Mouse (Mus musculus) kidney, postnatal 0 days (tissue): ENCODE measurements around the gene Prr12. TPM values are rescaled to one million over a fixed set of nuclear protein-coding genes. Genes with fewer than 3 reads are reported as not detected.

Experiments
- ATAC-seq: fragments of 200-750 bp; cut with Nextera tagmentation; replicated peaks from 2 replicates; pipeline ENCODE4 v1.8.0; 2017; ENCODE audit warnings: low read depth, moderate number of reproducible peaks, moderate TSS enrichment, moderate library complexity; ENCODE audit not compliant: low FRiP score
- DNase-seq: peaks from one replicate; pipeline ENCODE4 v3.0.0-alpha.2; 2016; ENCODE audit warnings: low spot score
- H3K27ac ChIP-seq: fragments of 300-500 bp; sonication (generic); 2 replicates; pipeline ENCODE4 v1.5.1; 2014; ENCODE audit warnings: mild to moderate bottlenecking
- H3K27me3 ChIP-seq: fragments of 300-500 bp; sonication (generic); 2 replicates; pipeline ENCODE4 v1.6.1; 2014; ENCODE audit warnings: low read length, mixed read lengths; ENCODE audit not compliant: insufficient read depth
- H3K36me3 ChIP-seq: fragments of 300-500 bp; sonication (generic); 2 replicates; pipeline ENCODE4 v1.6.1; 2014; ENCODE audit warnings: low read length, mixed read lengths; ENCODE audit not compliant: insufficient read depth
- H3K4me1 ChIP-seq: fragments of 300-500 bp; sonication (generic); replicated peaks from 2 replicates; pipeline ENCODE4 v1.6.1; 2014; ENCODE audit warnings: antibody characterized with exemption, low read length, mixed read lengths; ENCODE audit not compliant: insufficient read depth
- H3K4me2 ChIP-seq: fragments of 300-500 bp; sonication (generic); 2 replicates; pipeline ENCODE4 v1.6.1; 2014; ENCODE audit warnings: mild to moderate bottlenecking, low read length, moderate library complexity, mixed read lengths
- H3K4me3 ChIP-seq: fragments of 300-500 bp; sonication (generic); replicated peaks from 2 replicates; pipeline ENCODE4 v1.5.1; 2014; ENCODE audit warnings: low read depth, low read length
- H3K9ac ChIP-seq: fragments of 300-500 bp; sonication (generic); 2 replicates; pipeline ENCODE4 v1.6.1; 2014; ENCODE audit warnings: low read depth, low read length
- H3K9me3 ChIP-seq: fragments of 300-500 bp; sonication (generic); replicated peaks from 2 replicates; pipeline ENCODE4 v1.6.1; 2016; ENCODE audit warnings: low read length, inconsistent platforms, mixed read lengths
- CTCF ChIP-seq: IDR thresholded peaks from 2 replicates; pipeline ENCODE4 v1.5.1; 2016; ENCODE audit warnings: antibody characterized with exemption, low read depth, mild to moderate bottlenecking, moderate library complexity
- WGBS: fragments of 180-500 bp; shearing (Covaris S2); extraction: QIAGEN DNeasy Blood & Tissue Kit; methylation state at CpG from one replicate; pipeline ENCODE4 v1.1.7; 2014; 5-methylcytosine and 5-hydroxymethylcytosine counted together
- polyA plus RNA-seq: library from polyadenylated mRNA; unstranded; fragments of >200 nt; fragmentation: Nextera tagmentation; extraction: Ambion mirVana; gene quantifications from 2 replicates; pipeline ENCODE4 v1.2.1, GENCODE M21; 2015

Gene Prr12
- polyA plus RNA-seq, 1 experiment from 2014 or later: 5.8 TPM

- DNase-seq (peak; percentile 73), ATAC-seq (peak; percentile 63)
Observed at GRCm38 (mm10) chr7:45061532-45062075, 8.9 kb upstream of the Prr12 start.

DNA sequence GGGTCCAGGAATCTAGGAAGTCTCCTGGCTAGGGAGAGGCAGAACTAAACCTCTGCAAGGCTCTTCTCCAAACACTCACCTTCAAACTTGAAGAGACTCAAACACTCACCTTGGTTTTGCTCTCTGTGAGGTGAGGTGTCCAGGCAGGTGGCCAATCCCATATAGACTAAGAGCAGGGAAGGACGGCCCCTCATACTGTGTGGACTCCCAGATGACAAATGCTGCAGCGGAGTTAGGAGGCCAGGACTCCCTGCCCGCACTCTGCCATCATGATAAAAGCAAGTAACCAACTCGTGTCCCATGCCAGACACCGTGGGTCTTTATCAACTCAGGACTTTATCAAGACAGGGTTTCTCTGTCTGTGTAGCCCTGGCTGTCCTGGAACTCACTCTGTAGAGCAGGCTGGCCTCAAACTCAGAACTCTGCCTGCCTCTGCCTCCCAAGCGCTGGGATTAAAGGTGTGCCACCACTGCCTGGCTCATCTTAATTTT is 8.0 kb upstream of the Prr12 start:
- peak overlapping the region; percentile 68 for H3K4me2 ChIP-seq
- H3K27ac ChIP-seq: no peak overlapping the region

More at GRCm38 (mm10) chr7:45061532-45062075, 8.9 kb upstream of the Prr12 start:
- Histone ChIP-seq H3K27ac (peak overlapping the region; percentile 98), H3K27me3 (no peaks in the 10 kb centered on the region), H3K9me3 (no peaks in the 10 kb centered on the region), H3K36me3 (no peaks in the 10 kb centered on the region), H3K4me2 (peak overlapping the region; percentile 68), H3K4me3 (peak overlapping the region; percentile 77), H3K4me1 (peaks cover 4% of the 10 kb centered on the region; the same call in 1 of the 2 replicates), H3K9ac (peak overlapping the region; percentile 76)
- WGBS: 9% methylated on average over 11 of the region's 11 CpGs
- no peak for TF ChIP-seq CTCF

DNA sequence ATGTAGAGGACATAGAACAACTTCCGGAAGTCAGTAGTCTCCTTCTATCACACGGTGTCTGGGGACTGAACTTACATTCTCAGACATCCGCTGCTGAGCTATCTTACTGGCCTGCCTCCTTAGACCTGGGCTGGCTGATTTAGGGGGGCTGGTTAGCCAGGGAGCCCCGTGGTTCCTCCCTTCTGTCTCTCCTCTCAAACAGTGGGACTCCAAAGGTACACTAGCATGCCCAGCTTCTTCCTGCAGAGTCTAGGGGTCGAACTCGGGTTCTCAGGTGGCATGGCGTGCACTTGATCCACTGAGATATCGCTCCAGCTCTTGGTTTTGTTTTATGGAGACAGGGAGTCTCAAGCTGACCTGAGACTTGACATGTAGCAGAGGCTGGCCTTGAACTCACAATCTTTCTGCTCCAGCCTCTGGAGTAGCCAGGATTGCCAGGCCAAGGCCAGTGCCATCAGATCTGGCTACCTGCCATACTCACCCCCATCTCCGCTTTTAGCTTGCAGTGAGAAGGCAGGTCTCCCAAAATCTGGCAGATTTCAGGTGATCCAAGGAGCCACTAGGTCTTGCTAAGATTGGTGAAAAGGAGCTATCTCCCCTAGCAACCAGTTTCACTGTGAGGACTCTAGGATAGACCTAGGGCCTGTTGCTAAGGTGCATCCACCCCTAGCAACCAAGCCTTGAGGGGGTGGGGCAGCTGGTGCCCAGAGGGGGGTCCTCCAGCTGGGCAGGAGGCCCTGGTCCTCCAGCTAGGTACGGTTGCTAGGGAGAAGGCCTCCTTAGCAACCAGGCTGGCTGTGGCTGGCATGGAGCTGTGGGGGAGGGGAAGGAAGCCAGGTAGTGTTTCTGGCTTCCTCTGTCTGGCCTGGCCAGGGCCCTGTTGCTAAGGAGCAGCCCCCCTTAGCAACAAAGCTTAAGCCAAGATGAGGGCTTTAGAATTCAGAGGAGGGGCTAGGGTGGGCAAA is 6.2 kb upstream of the Prr12 start:
- H3K4me2 ChIP-seq: no peak overlapping the region
- H3K4me3 ChIP-seq: no peak overlapping the region
- H3K9ac ChIP-seq: no peak overlapping the region
- no peak for TF ChIP-seq CTCF
- H3K4me1 ChIP-seq: peaks cover 8% of the 10 kb centered on the region; the same call in 1 of the 2 replicates
- ATAC-seq: no peak
- DNase-seq: no peak
- no peaks in the 10 kb centered on the region for H3K9me3 ChIP-seq
- H3K36me3 ChIP-seq: no peaks in the 10 kb centered on the region
- no peak overlapping the region for H3K27ac ChIP-seq
- H3K27me3 ChIP-seq: no peaks in the 10 kb centered on the region
- 84% methylated on average over 10 of the region's 10 CpGs for WGBS

More for the DNA sequence above, 8.0 kb upstream of the Prr12 start:
- no peak for TF ChIP-seq CTCF
- WGBS: 86% methylated on average over 6 of the region's 6 CpGs
- Histone ChIP-seq H3K36me3 (no peaks in the 10 kb centered on the region), H3K9ac (no peak overlapping the region; the same call in 1 of the 2 replicates), H3K27me3 (no peaks in the 10 kb centered on the region), H3K4me1 (peaks cover 4% of the 10 kb centered on the region; the same call in 1 of the 2 replicates), H3K9me3 (no peaks in the 10 kb centered on the region), H3K4me3 (no peak overlapping the region)
- DNase-seq (no peak), ATAC-seq (no peak)

DNA sequence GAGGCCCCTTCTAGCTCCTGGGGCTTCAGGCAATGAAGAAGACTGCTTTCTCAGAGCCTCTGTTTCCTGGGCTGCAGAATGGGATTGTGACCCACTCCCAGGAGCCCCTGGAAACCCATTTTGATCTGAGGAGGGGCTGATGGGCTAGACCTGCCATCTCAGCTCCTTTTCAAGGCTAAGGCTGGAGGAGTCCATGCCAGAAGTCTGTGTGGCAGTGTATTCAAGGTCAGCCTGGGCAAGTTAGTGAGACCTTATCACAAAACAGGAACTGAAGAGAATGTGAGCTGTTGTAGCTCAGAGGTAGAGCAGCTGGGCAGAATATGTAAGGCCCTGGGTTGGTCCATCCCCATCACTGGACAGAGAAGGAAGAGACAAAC is 4.3 kb upstream of the Prr12 start:
- ATAC-seq: no peak
- no peak overlapping the region for H3K9ac ChIP-seq
- TF ChIP-seq CTCF: no peak
- H3K27ac ChIP-seq: no peak overlapping the region
- no peak overlapping the region for H3K4me3 ChIP-seq
- H3K4me1 ChIP-seq: peaks cover 8% of the 10 kb centered on the region; the same call in 1 of the 2 replicates
- no peaks in the 10 kb centered on the region for H3K9me3 ChIP-seq
- no peak overlapping the region for H3K4me2 ChIP-seq
- no peaks in the 10 kb centered on the region for H3K36me3 ChIP-seq
- no peak for DNase-seq
- H3K27me3 ChIP-seq: no peaks in the 10 kb centered on the region

DNA sequence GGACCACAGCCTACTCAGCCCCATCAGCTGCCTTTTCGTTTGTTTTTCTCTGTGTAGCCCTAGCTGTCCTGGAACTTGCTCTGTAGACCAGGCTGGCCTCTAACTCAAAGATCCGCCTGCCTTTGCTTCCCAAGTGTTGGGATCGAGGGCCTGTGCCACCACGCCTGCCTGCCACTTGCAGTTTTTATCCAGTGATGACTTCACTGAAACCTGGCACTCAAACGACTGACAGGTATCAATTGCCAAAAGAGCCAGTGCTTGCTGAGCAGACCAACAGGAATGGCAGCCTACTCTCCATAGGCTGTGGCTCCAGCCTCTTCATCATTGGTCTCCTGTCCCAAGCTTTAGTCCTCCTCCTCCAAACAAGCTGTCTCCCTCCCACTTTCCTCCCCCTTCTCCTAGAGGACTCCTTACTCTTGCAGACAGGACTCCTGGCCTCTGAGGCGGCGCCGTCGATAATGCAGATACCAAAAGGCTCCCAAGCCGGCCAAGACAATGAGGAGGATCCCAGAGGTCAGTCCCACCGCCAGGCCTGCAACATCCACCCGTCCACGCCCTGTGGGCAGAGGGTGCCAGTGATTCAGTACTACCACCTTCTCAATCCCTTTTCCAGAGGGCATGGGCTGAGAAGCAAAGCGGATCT is 3.8 kb upstream of the Prr12 start:
- Histone ChIP-seq H3K4me2 (no peak overlapping the region), H3K27ac (no peak overlapping the region), H3K36me3 (no peaks in the 10 kb centered on the region), H3K27me3 (no peaks in the 10 kb centered on the region), H3K9me3 (no peaks in the 10 kb centered on the region), H3K4me3 (no peak overlapping the region), H3K9ac (no peak overlapping the region), H3K4me1 (peaks cover 13% of the 10 kb centered on the region; the same call in 1 of the 2 replicates)
- ATAC-seq: no peak
- WGBS: 68% methylated on average over 14 of the region's 14 CpGs
- DNase-seq: no peak
- no peak for TF ChIP-seq CTCF
